17 mouse cellular contexts compared by ENCODE assay signal in the genomic region with DNA sequence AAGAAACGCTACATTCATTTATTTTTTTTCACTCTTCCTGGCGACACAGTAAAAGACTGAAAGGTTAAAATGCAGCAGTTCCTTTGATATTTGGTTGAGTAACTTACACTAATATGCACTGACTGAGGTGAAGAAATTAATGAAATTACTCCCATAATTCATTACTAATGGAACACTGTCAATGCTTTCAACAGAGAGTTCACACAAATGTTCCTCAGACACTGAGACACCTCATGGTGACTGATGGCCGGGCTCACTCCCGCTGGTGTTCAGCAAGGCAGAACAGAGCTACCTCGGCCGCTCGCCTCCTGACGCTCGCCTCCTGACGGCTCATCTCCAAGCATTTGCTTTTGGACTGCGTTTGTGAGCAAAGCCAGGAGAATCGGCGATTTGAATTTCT. TPM values are rescaled to one million over a fixed set of nuclear protein-coding genes. Genes with fewer than 3 reads are reported as not detected.
DNase-seq lines count a peak whose midpoint lies in the region; ATAC-seq and TF ChIP-seq lines count a peak whose summit lies in the region.
"Had no signal": no experiment of that assay in that cellular context is flagged by ENCODE, and none has a peak within 500 bp of the region (broad histone marks: within the 10 kb centered on the region; RNA-seq: fewer than 3 reads in every experiment).

No protein-coding gene starts in this region.

- ATAC-seq in hindbrain, embryonic 12.5 days (ENCODE audit: low FRiP score) = peak; percentile 62; the same call in 1 of the 2 replicates
- ATAC-seq in kidney, postnatal 0 days (replicated peaks; ENCODE audit: low FRiP score, low read depth) = no peak
- ATAC-seq: inflammation-experienced regulatory T-cells, adult 6 months had no signal

- TF ChIP-seq CTCF in layer of hippocampus, adult 2 months (conservative IDR thresholded peaks at IDR 0.05) = no peak
- no peak for TF ChIP-seq CTCF in kidney, postnatal 0 days (IDR thresholded peaks at IDR 0.05; ENCODE audit: low read depth)

- H3K4me3 ChIP-seq in layer of hippocampus, adult 2 months = peak overlapping the region; percentile 42
- H3K4me3 ChIP-seq in hindbrain, embryonic 12.5 days = no peak overlapping the region
- H3K4me3 ChIP-seq in kidney, postnatal 0 days (replicated peaks; ENCODE audit: low read depth, low read length) = no peak overlapping the region
- H3K4me3 ChIP-seq: embryonic facial prominence, embryonic 13.5 days; forebrain, embryonic 10.5 days; midbrain, embryonic 15.5 days had no signal

- H3K4me1 ChIP-seq in hindbrain, embryonic 12.5 days = no peaks in the 10 kb centered on the region
- H3K4me1 ChIP-seq in kidney, postnatal 0 days (replicated peaks; ENCODE audit: insufficient read depth, low read length) = no peaks in the 10 kb centered on the region
- H3K4me1 ChIP-seq: embryonic facial prominence, embryonic 13.5 days; forebrain, embryonic 10.5 days had no signal

- no peak overlapping the region for H3K9ac ChIP-seq in hindbrain, embryonic 12.5 days
- no peak overlapping the region for H3K9ac ChIP-seq in kidney, postnatal 0 days (ENCODE audit: low read depth, low read length)
- H3K9ac ChIP-seq: embryonic facial prominence, embryonic 13.5 days; liver, embryonic 14.5 days; midbrain, embryonic 15.5 days had no signal

- H3K9me3 ChIP-seq in hindbrain, embryonic 12.5 days (replicated peaks) = no peaks in the 10 kb centered on the region
- H3K9me3 ChIP-seq in kidney, postnatal 0 days (replicated peaks; ENCODE audit: low read length) = no peaks in the 10 kb centered on the region
- H3K9me3 ChIP-seq: embryonic facial prominence, embryonic 13.5 days; forebrain, embryonic 10.5 days had no signal

- no peaks in the 10 kb centered on the region for H3K27me3 ChIP-seq in hindbrain, embryonic 12.5 days
- H3K27me3 ChIP-seq in kidney, postnatal 0 days (ENCODE audit: insufficient read depth, low read length) = no peaks in the 10 kb centered on the region
- H3K27me3 ChIP-seq: embryonic facial prominence, embryonic 13.5 days; midbrain, embryonic 15.5 days had no signal

- no peaks in the 10 kb centered on the region for H3K36me3 ChIP-seq in hindbrain, embryonic 12.5 days
- no peaks in the 10 kb centered on the region for H3K36me3 ChIP-seq in kidney, postnatal 0 days (ENCODE audit: insufficient read depth, low read length)
- H3K36me3 ChIP-seq: embryonic facial prominence, embryonic 13.5 days; forebrain, embryonic 10.5 days; midbrain, embryonic 15.5 days had no signal

- peak overlapping the region; percentile 25; the same call in 1 of the 2 replicates for H3K27ac ChIP-seq in layer of hippocampus, adult 2 months
- no peak overlapping the region for H3K27ac ChIP-seq in hindbrain, embryonic 12.5 days
- no peak overlapping the region for H3K27ac ChIP-seq in kidney, postnatal 0 days
- H3K27ac ChIP-seq: embryonic facial prominence, embryonic 13.5 days; forebrain, embryonic 10.5 days; liver, embryonic 14.5 days; midbrain, embryonic 15.5 days had no signal

- no peak for DNase-seq in layer of hippocampus, adult 2 months (ENCODE audit: low spot score in 2 of 2)
- no peak for DNase-seq in layer of hippocampus, adult 9-10 months (ENCODE audit: low spot score)
- peak; percentile 3 for DNase-seq in kidney, postnatal 0 days (ENCODE audit: low spot score)
- peak; percentile 39 for DNase-seq in retina, postnatal 1 day
- DNase-seq in right cerebral cortex, adult 18-20 months = no peak
- DNase-seq in left cerebral cortex, adult 9 months (ENCODE audit: low spot score in 2 of 2) = no peak
- DNase-seq: cerebellum, adult 18-20 months; layer of hippocampus, adult 9-11 months; lung, postnatal 14 days; right cerebral cortex, postnatal 14 days; thymus, adult 18-20 months had no signal

- H3K4me2 ChIP-seq in hindbrain, embryonic 12.5 days (replicated peaks) = no peak overlapping the region
- no peak overlapping the region for H3K4me2 ChIP-seq in kidney, postnatal 0 days (ENCODE audit: low read length)
- H3K4me2 ChIP-seq: embryonic facial prominence, embryonic 13.5 days; midbrain, embryonic 15.5 days had no signal

- WGBS in hindbrain, embryonic 12.5 days = 64% methylated on average over 13 of the region's 13 CpGs
- 39% methylated on average over 13 of the region's 13 CpGs for WGBS in kidney, postnatal 0 days

RNA-seq across cellular contexts. Expression of gene Rwdd3, which starts 54.9 kb away (rescaled TPM):
- total RNA-seq in layer of hippocampus, adult 2 months (2021) = 10 to 100 TPM; 26.3 to 31.2 TPM
- polyA plus RNA-seq in hindbrain, embryonic 12.5 days (2016; fragmentation: Nextera tagmentation; extraction: Ambion mirVana) = 5.3 and 6.9 TPM in 2 replicates
- polyA plus RNA-seq in kidney, postnatal 0 days (2015; fragmentation: Nextera tagmentation; extraction: Ambion mirVana) = 8.2 and 8.5 TPM in 2 replicates

Comparison
In these comparisons a context has a peak if more than half of its experiments do, and no peak if none do; other contexts are left out.
1. DNase-seq: peak in kidney, postnatal 0 days (single experiment) and retina, postnatal 1 day (single experiment); none in layer of hippocampus, adult 2 months (0 of 2), layer of hippocampus, adult 9-10 months (single experiment), right cerebral cortex, adult 18-20 months (single experiment) and left cerebral cortex, adult 9 months (0 of 2).